Mouse (Mus musculus): ENCODE measurements at regions not wholly inside any gene's neighbourhood (a gene's known extent, or its start where the extent isn't known, plus 50 kb on each side); places are given as distances from the start of the nearest gene placed in this dataset.

DNA sequence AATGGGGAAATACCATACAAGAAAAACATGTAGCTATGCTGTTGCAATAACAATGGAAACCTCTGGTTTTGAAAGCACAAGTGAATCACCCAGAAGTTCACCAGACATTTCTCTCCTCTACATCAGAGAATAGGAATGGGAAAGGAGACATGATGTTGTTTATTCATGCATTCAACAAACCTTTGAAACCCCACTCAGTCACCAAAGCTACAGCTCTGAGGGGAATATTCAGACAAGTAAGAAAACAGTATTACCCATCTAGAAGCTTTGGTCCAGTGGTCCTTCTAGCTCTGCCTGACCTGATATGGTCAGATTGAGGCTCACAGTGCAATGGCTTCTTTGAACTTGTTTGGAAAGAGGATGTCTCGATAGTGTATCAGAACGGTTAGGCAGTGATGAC is 89.0 kb upstream of the Sox11 start:
- H3K4me3 ChIP-seq (ENCODE audit: control insufficient read depth, low read depth, low read length), result no peak overlapping the region
- H3K4me1 ChIP-seq (ENCODE audit: control insufficient read depth, insufficient read depth, low read length), result no peaks in the 10 kb centered on the region
- H3K36me3 ChIP-seq (ENCODE audit: control insufficient read depth, insufficient read depth, low read length), result no peaks in the 10 kb centered on the region
- no peak overlapping the region for H3K27ac ChIP-seq (ENCODE audit: control insufficient read depth, insufficient read depth, low read depth, low read length)
- TF ChIP-seq CTCF (IDR thresholded peaks at IDR 0.05; ENCODE audit: control insufficient read depth, insufficient read depth, insufficient replicate concordance, low read depth, low read length), result no peak
- no peak for TF ChIP-seq POLR2A (IDR thresholded peaks at IDR 0.05; ENCODE audit: control insufficient read depth, low read depth, low read length)
- H3K27me3 ChIP-seq (ENCODE audit: control insufficient read depth, insufficient read depth, low read length), result no peaks in the 10 kb centered on the region

GRCm38 (mm10) chr12:27417387-27418009 is 75.1 kb upstream of the Sox11 start:
- TF ChIP-seq CTCF (IDR thresholded peaks at IDR 0.05; ENCODE audit: control insufficient read depth, insufficient read depth, insufficient replicate concordance, low read depth, low read length), result no peak
- TF ChIP-seq POLR2A (IDR thresholded peaks at IDR 0.05; ENCODE audit: control insufficient read depth, low read depth, low read length), result no peak
- Histone ChIP-seq H3K27ac (ENCODE audit: control insufficient read depth, insufficient read depth, low read depth, low read length) (no peak overlapping the region), H3K4me3 (ENCODE audit: control insufficient read depth, low read depth, low read length) (no peak overlapping the region), H3K27me3 (ENCODE audit: control insufficient read depth, insufficient read depth, low read length) (no peaks in the 10 kb centered on the region), H3K36me3 (ENCODE audit: control insufficient read depth, insufficient read depth, low read length) (no peaks in the 10 kb centered on the region), H3K4me1 (ENCODE audit: control insufficient read depth, insufficient read depth, low read length) (no peaks in the 10 kb centered on the region)

DNA sequence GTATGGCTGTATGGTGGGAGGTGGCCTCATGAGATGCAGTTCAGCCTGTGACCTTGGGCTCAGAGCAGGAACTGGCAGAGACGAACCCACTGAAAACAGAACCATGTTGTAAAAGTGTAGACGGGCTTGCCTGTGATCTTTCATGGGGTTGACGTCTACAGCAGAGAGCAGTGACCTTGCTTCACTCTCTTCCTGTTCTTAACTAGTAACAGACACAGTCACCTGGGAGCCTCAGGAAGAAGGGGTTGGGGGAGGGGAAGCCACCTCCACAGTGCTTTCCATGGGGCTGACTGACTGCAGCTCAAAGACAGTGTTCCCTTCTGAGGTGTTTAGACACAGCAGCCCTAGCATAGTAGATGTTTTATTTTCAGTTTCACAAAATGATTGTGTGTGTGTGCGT is 68.2 kb upstream of the Sox11 start:
- no peaks in the 10 kb centered on the region for H3K36me3 ChIP-seq (ENCODE audit: control insufficient read depth, insufficient read depth, low read length)
- no peak overlapping the region for H3K27ac ChIP-seq (ENCODE audit: control insufficient read depth, insufficient read depth, low read depth, low read length)
- H3K4me3 ChIP-seq (ENCODE audit: control insufficient read depth, low read depth, low read length), result no peak overlapping the region
- no peaks in the 10 kb centered on the region for H3K27me3 ChIP-seq (ENCODE audit: control insufficient read depth, insufficient read depth, low read length)
- H3K4me1 ChIP-seq (ENCODE audit: control insufficient read depth, insufficient read depth, low read length), result no peaks in the 10 kb centered on the region
- TF ChIP-seq CTCF (IDR thresholded peaks at IDR 0.05; ENCODE audit: control insufficient read depth, insufficient read depth, insufficient replicate concordance, low read depth, low read length) (no peak), POLR2A (IDR thresholded peaks at IDR 0.05; ENCODE audit: control insufficient read depth, low read depth, low read length) (no peak)

GRCm38 (mm10) chr12:27408440-27408839 is 66.1 kb upstream of the Sox11 start:
- TF ChIP-seq POLR2A (IDR thresholded peaks at IDR 0.05; ENCODE audit: control insufficient read depth, low read depth, low read length) (no peak), CTCF (IDR thresholded peaks at IDR 0.05; ENCODE audit: control insufficient read depth, insufficient read depth, insufficient replicate concordance, low read depth, low read length) (no peak)

GRCm38 (mm10) chr12:27399392-27399791 is 57.0 kb upstream of the Sox11 start:
- Histone ChIP-seq H3K4me1 (ENCODE audit: control insufficient read depth, insufficient read depth, low read length) (no peaks in the 10 kb centered on the region), H3K36me3 (ENCODE audit: control insufficient read depth, insufficient read depth, low read length) (no peaks in the 10 kb centered on the region), H3K4me3 (ENCODE audit: control insufficient read depth, low read depth, low read length) (no peak overlapping the region), H3K27ac (ENCODE audit: control insufficient read depth, insufficient read depth, low read depth, low read length) (no peak overlapping the region), H3K27me3 (ENCODE audit: control insufficient read depth, insufficient read depth, low read length) (no peaks in the 10 kb centered on the region)
- no peak for TF ChIP-seq CTCF (IDR thresholded peaks at IDR 0.05; ENCODE audit: control insufficient read depth, insufficient read depth, insufficient replicate concordance, low read depth, low read length)
- TF ChIP-seq POLR2A (IDR thresholded peaks at IDR 0.05; ENCODE audit: control insufficient read depth, low read depth, low read length), result no peak

More at GRCm38 (mm10) chr12:27408440-27408839, 66.1 kb upstream of the Sox11 start:
- no peaks in the 10 kb centered on the region for H3K36me3 ChIP-seq (ENCODE audit: control insufficient read depth, insufficient read depth, low read length)
- H3K27ac ChIP-seq (ENCODE audit: control insufficient read depth, insufficient read depth, low read depth, low read length), result no peak overlapping the region
- H3K27me3 ChIP-seq (ENCODE audit: control insufficient read depth, insufficient read depth, low read length), result no peaks in the 10 kb centered on the region
- no peak overlapping the region for H3K4me3 ChIP-seq (ENCODE audit: control insufficient read depth, low read depth, low read length)
- H3K4me1 ChIP-seq (ENCODE audit: control insufficient read depth, insufficient read depth, low read length), result no peaks in the 10 kb centered on the region

Data from testis, adult 2 months (tissue).